Mouse (Mus musculus) kidney, adult 2 months (tissue): ENCODE data around the gene BC030500.

Experiments used
- CTCF ChIP-seq: fragments of 200-500 bp; conservative IDR thresholded peaks from 2 replicates; pipeline ENCODE4 v1.5.1; 2011; ENCODE audit warnings: low read depth, mild to moderate bottlenecking, control low read depth, low read length, moderate library complexity, mixed read lengths; ENCODE audit not compliant: insufficient read depth, insufficient read length
- POLR2A ChIP-seq: fragments of 200-500 bp; IDR thresholded peaks from one replicate; pipeline ENCODE4 v1.6.1; 2011; ENCODE audit warnings: low read depth, low read length, control low read depth

GRCm38 (mm10) chr8:58912840-58913639 lies 1.5 kb downstream of the BC030500 start:
- no peak for TF ChIP-seq POLR2A
- TF ChIP-seq CTCF: no peak
